Mouse (Mus musculus) thymus, postnatal 0 days (tissue): Measurements from ENCODE around the gene Foxp1. TPM values are rescaled to one million over a fixed set of nuclear protein-coding genes. Genes with fewer than 3 reads are reported as not detected.

Experiments used
- DNase-seq: peaks from one replicate; pipeline ENCODE4 v3.0.0-alpha.2; 2015; ENCODE audit warnings: low spot score
- polyA plus RNA-seq: library from polyadenylated mRNA; unstranded; fragments of >200 nt; fragmentation: Nextera tagmentation; extraction: Ambion mirVana; gene quantifications from 2 replicates; pipeline ENCODE4 v1.2.1, GENCODE M21; 2015

Gene Foxp1
- polyA plus RNA-seq = 63.7 and 82.5 TPM in 2 replicates

- peak; percentile 89 for DNase-seq
Observed at GRCm38 (mm10) chr6:99522359-99523108, at the start of gene Foxp1. Foxp1 (minus strand) TSS chr6:99522721.

- no peak for DNase-seq
Observed at GRCm38 (mm10) chr6:99572071-99572470, 49.5 kb upstream of the Foxp1 start.

GRCm38 (mm10) chr6:99566921-99567320 lies 44.4 kb upstream of the Foxp1 start:
- DNase-seq = peak; percentile 62

- DNase-seq = peak; percentile 37
Observed at GRCm38 (mm10) chr6:99564766-99565165, 42.2 kb upstream of the Foxp1 start.

- DNase-seq = no peak
Observed at GRCm38 (mm10) chr6:99556950-99557349, 34.4 kb upstream of the Foxp1 start.

GRCm38 (mm10) chr6:99552816-99553215 lies 30.3 kb upstream of the Foxp1 start:
- no peak for DNase-seq

- no peak for DNase-seq
Observed at GRCm38 (mm10) chr6:99546416-99546815, 23.9 kb upstream of the Foxp1 start.

- DNase-seq = no peak
Observed at GRCm38 (mm10) chr6:99545437-99545836, 22.9 kb upstream of the Foxp1 start.

- no peak for DNase-seq
Observed at GRCm38 (mm10) chr6:99541105-99541504, 18.6 kb upstream of the Foxp1 start.

- DNase-seq = no peak
Observed at GRCm38 (mm10) chr6:99540653-99541052, 18.1 kb upstream of the Foxp1 start.

GRCm38 (mm10) chr6:99540146-99540545 lies 17.6 kb upstream of the Foxp1 start:
- DNase-seq = no peak

GRCm38 (mm10) chr6:99538194-99538941 lies 15.8 kb upstream of the Foxp1 start:
- no peak for DNase-seq

GRCm38 (mm10) chr6:99534211-99534745 lies 11.8 kb upstream of the Foxp1 start:
- DNase-seq = no peak

- DNase-seq = no peak
Observed at GRCm38 (mm10) chr6:99532458-99532857, 9.9 kb upstream of the Foxp1 start.

- no peak for DNase-seq
Observed at GRCm38 (mm10) chr6:99528972-99529371, 6.5 kb upstream of the Foxp1 start.

- DNase-seq = no peak
Observed at GRCm38 (mm10) chr6:99527457-99528105, 5.1 kb upstream of the Foxp1 start.

GRCm38 (mm10) chr6:99525351-99525750 lies 2.8 kb upstream of the Foxp1 start:
- peak; percentile 55 for DNase-seq

GRCm38 (mm10) chr6:99523679-99524370 lies 1.3 kb upstream of the Foxp1 start:
- no peak for DNase-seq

GRCm38 (mm10) chr6:99523109-99523632 lies 650 bp upstream of the Foxp1 start:
- peak; percentile 71 for DNase-seq

GRCm38 (mm10) chr6:99521641-99522358 lies 721 bp downstream of the Foxp1 start:
- DNase-seq = peak; percentile 58
